Mouse (Mus musculus) olfactory bulb, adult 2 months (tissue): Measurements from ENCODE around the gene Fntb.

ENCODE experiments used
- CTCF ChIP-seq: fragments of 200-500 bp; IDR thresholded peaks from 2 replicates; pipeline ENCODE4 v1.5.1; 2012; ENCODE audit warnings: low read depth, mild to moderate bottlenecking, low read length, moderate library complexity; ENCODE audit not compliant: insufficient read depth
- POLR2A ChIP-seq: fragments of 200-500 bp; IDR thresholded peaks from 2 replicates; pipeline ENCODE4 v1.6.1; 2012; ENCODE audit warnings: mild to moderate bottlenecking, low read depth, low read length, moderate library complexity; ENCODE audit not compliant: insufficient read depth

DNA sequence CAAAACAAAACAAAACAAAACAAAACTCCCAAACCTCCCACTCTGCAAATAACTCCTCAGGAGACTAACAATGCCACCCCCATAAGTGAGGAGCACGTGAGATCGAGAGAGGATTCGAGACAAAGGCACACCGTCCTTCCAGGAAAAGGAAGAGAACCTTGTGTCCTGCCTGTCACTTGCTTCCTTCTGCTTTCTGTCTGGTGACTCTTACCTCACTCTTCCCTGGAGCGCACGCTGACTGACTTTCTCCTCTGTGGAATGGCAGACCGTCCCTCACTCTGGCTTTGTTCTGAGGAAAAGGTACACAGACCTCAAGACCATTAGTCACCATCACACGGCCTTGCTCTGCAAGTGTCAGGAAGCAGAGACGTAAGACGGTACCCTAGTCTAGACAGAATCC is 48.2 kb downstream of the Fntb start:
- no peak for TF ChIP-seq CTCF
- TF ChIP-seq POLR2A = no peak
